Mouse (Mus musculus) testis, adult 2 months (tissue): ENCODE measurements around the gene Gnb1. TPM values are rescaled to one million over a fixed set of nuclear protein-coding genes. Genes with fewer than 3 reads are reported as not detected.

Source experiments
- H3K27ac ChIP-seq: fragments of 200-500 bp; 2 replicates; pipeline ENCODE4 v1.5.1; 2012; ENCODE audit warnings: low read depth, low read length; ENCODE audit not compliant: control insufficient read depth, insufficient read depth
- H3K27me3 ChIP-seq: fragments of 200-500 bp; 2 replicates; pipeline ENCODE4 v1.6.1; 2012; ENCODE audit warnings: mild to moderate bottlenecking, low read length, moderate library complexity; ENCODE audit not compliant: control insufficient read depth, insufficient read depth
- H3K36me3 ChIP-seq: fragments of 200-500 bp; 2 replicates; pipeline ENCODE4 v1.6.1; 2012; ENCODE audit warnings: mild to moderate bottlenecking, low read length; ENCODE audit not compliant: control insufficient read depth, insufficient read depth
- H3K4me1 ChIP-seq: fragments of 200-500 bp; 2 replicates; pipeline ENCODE4 v1.6.1; 2012; ENCODE audit warnings: low read length; ENCODE audit not compliant: control insufficient read depth, insufficient read depth
- H3K4me3 ChIP-seq: fragments of 200-500 bp; 2 replicates; pipeline ENCODE4 v1.5.1; 2012; ENCODE audit warnings: low read depth, mild to moderate bottlenecking, low read length, moderate library complexity, mixed read lengths; ENCODE audit not compliant: control insufficient read depth
- CTCF ChIP-seq: fragments of 200-500 bp; IDR thresholded peaks from 2 replicates; pipeline ENCODE4 v1.5.1; 2012; ENCODE audit warnings: low read depth, mild to moderate bottlenecking, inconsistent platforms, low read length, moderate library complexity; ENCODE audit not compliant: control insufficient read depth, insufficient read depth, insufficient replicate concordance
- POLR2A ChIP-seq: fragments of 200-500 bp; IDR thresholded peaks from 2 replicates; pipeline ENCODE4 v1.6.1; 2012; ENCODE audit warnings: low read depth, mild to moderate bottlenecking, inconsistent platforms, low read length, moderate library complexity; ENCODE audit not compliant: control insufficient read depth
- polyA plus RNA-seq: library from polyadenylated mRNA; depleted of rRNA; stranded (reverse); fragments of >200 nt; gene quantifications from 2 replicates; pipeline ENCODE4 v1.2.3, GENCODE M21; 2012

The Gnb1 gene
- polyA plus RNA-seq, 1 experiment, result 422 TPM

GRCm38 (mm10) chr4:155580420-155580819 lies 89.3 kb downstream of the Gnb1 start:
- TF ChIP-seq POLR2A (no peak), CTCF (peak; percentile 50; the same call in 1 of the 2 replicates)
- H3K36me3 ChIP-seq, result peaks cover 5% of the 10 kb centered on the region
- H3K4me3 ChIP-seq, result no peak overlapping the region
- no peaks in the 10 kb centered on the region for H3K27me3 ChIP-seq
- peaks cover 4% of the 10 kb centered on the region for H3K4me1 ChIP-seq
- H3K27ac ChIP-seq, result no peak overlapping the region

GRCm38 (mm10) chr4:155582279-155582905 lies 91.2 kb downstream of the Gnb1 start:
- H3K27me3 ChIP-seq, result no peaks in the 10 kb centered on the region
- peaks cover 4% of the 10 kb centered on the region for H3K4me1 ChIP-seq
- H3K27ac ChIP-seq, result no peak overlapping the region
- TF ChIP-seq CTCF (no peak), POLR2A (no peak)
- H3K4me3 ChIP-seq, result no peak overlapping the region
- H3K36me3 ChIP-seq, result peaks cover 6% of the 10 kb centered on the region

GRCm38 (mm10) chr4:155589356-155589755 lies 98.2 kb downstream of the Gnb1 start:
- TF ChIP-seq POLR2A (no peak), CTCF (no peak)
- Histone ChIP-seq H3K27me3 (no peaks in the 10 kb centered on the region), H3K4me3 (no peak overlapping the region), H3K27ac (no peak overlapping the region), H3K36me3 (peaks cover 7% of the 10 kb centered on the region), H3K4me1 (no peaks in the 10 kb centered on the region; the same call in 1 of the 2 replicates)

- H3K4me1 ChIP-seq, result no peaks in the 10 kb centered on the region; the same call in 1 of the 2 replicates
- no peak overlapping the region for H3K27ac ChIP-seq
- H3K36me3 ChIP-seq, result peaks cover 6% of the 10 kb centered on the region
Observed at GRCm38 (mm10) chr4:155591012-155591719, 100.0 kb downstream of the Gnb1 start.

GRCm38 (mm10) chr4:155593780-155594179 lies 102.6 kb downstream of the Gnb1 start:
- peaks cover 3% of the 10 kb centered on the region for H3K4me1 ChIP-seq
- no peak overlapping the region for H3K4me3 ChIP-seq
- H3K27me3 ChIP-seq, result no peaks in the 10 kb centered on the region
- peaks cover 2% of the 10 kb centered on the region; the same call in 1 of the 2 replicates for H3K36me3 ChIP-seq
- H3K27ac ChIP-seq, result no peak overlapping the region
- TF ChIP-seq CTCF (no peak), POLR2A (no peak)

More at GRCm38 (mm10) chr4:155591012-155591719, 100.0 kb downstream of the Gnb1 start:
- Histone ChIP-seq H3K27me3 (no peaks in the 10 kb centered on the region), H3K4me3 (no peak overlapping the region)
- TF ChIP-seq POLR2A (no peak), CTCF (no peak)

- Histone ChIP-seq H3K4me1 (peaks cover 3% of the 10 kb centered on the region), H3K27me3 (no peaks in the 10 kb centered on the region), H3K36me3 (no peaks in the 10 kb centered on the region), H3K27ac (no peak overlapping the region), H3K4me3 (no peak overlapping the region)
- TF ChIP-seq POLR2A, result no peak
- no peak for TF ChIP-seq CTCF
Observed at GRCm38 (mm10) chr4:155595777-155596176, 104.6 kb downstream of the Gnb1 start.

GRCm38 (mm10) chr4:155596606-155597005 lies 105.4 kb downstream of the Gnb1 start:
- Histone ChIP-seq H3K27ac (no peak overlapping the region), H3K4me1 (peaks cover 3% of the 10 kb centered on the region), H3K36me3 (no peaks in the 10 kb centered on the region), H3K4me3 (no peak overlapping the region), H3K27me3 (no peaks in the 10 kb centered on the region)
- no peak for TF ChIP-seq CTCF
- TF ChIP-seq POLR2A, result no peak
